Mouse (Mus musculus): Measurements from ENCODE around the gene Ttc24. TPM values are rescaled to one million over a fixed set of nuclear protein-coding genes. Genes with fewer than 3 reads are reported as not detected.

Gene Ttc24
- total RNA-seq, 2 experiments from 2014 or later, result not detected

GRCm38 (mm10) chr3:88074351-88074750, 3.8 kb downstream of the Ttc24 start:
- no peak for DNase-seq (ENCODE audit: extremely low spot score in 1 of 2, low spot score in 2 of 2)
- Histone ChIP-seq H3K27ac (no peak overlapping the region), H3K4me3 (no peak overlapping the region)
- TF ChIP-seq CTCF (IDR thresholded peaks at IDR 0.05), result no peak
- intact Hi-C loops (cut with DNase I), result no loop called here

GRCm38 (mm10) chr3:88073631-88074030, 4.5 kb downstream of the Ttc24 start:
- Histone ChIP-seq H3K27ac (no peak overlapping the region), H3K4me3 (no peak overlapping the region)
- DNase-seq (ENCODE audit: extremely low spot score in 1 of 2, low spot score in 2 of 2), result no peak
- intact Hi-C loops (cut with DNase I), result no loop called here
- TF ChIP-seq CTCF (IDR thresholded peaks at IDR 0.05), result no peak

- peak; percentile 95 for TF ChIP-seq CTCF (IDR thresholded peaks at IDR 0.05)
- H3K4me3 ChIP-seq, result no peak overlapping the region
- intact Hi-C loops (cut with DNase I), result loop anchor here (1.0 to 2.0 kb wide), 3 partner anchors 61 to 136 kb away; no protein-coding TSS in a partner anchor
- peak; percentile 79 to 93 for DNase-seq (ENCODE audit: extremely low spot score in 1 of 2, low spot score in 2 of 2)
- no peak overlapping the region for H3K27ac ChIP-seq
Observed at GRCm38 (mm10) chr3:88071783-88072182, 6.3 kb downstream of the Ttc24 start.

GRCm38 (mm10) chr3:88068386-88068785, 9.7 kb downstream of the Ttc24 start:
- intact Hi-C loops (cut with DNase I), result no loop called here
- TF ChIP-seq CTCF (IDR thresholded peaks at IDR 0.05), result no peak
- Histone ChIP-seq H3K27ac (no peak overlapping the region), H3K4me3 (no peak overlapping the region)
- no peak for DNase-seq (ENCODE audit: extremely low spot score in 1 of 2, low spot score in 2 of 2)

- H3K27ac ChIP-seq, result peak within 1 kb of the TSS; percentile 89
- peak; percentile 82 for DNase-seq (ENCODE audit: extremely low spot score in 1 of 2, low spot score in 2 of 2)
Observed at GRCm38 (mm10) chr3:88057902-88058696, 20.0 kb downstream of the Ttc24 start, which contains the start of gene Naxe. Gene Naxe, minus strand, starts transcription at chr3:88058495.

GRCm38 (mm10) chr3:88057030-88057429, 21.1 kb downstream of the Ttc24 start:
- intact Hi-C loops (cut with DNase I), result no loop called here
- no peak for DNase-seq (ENCODE audit: extremely low spot score in 1 of 2, low spot score in 2 of 2)
- H3K27ac ChIP-seq, result no peak overlapping the region
- peak overlapping the region; percentile 96 for H3K4me3 ChIP-seq
- TF ChIP-seq CTCF (IDR thresholded peaks at IDR 0.05), result no peak

More at GRCm38 (mm10) chr3:88057902-88058696, 20.0 kb downstream of the Ttc24 start, which contains the start of gene Naxe:
- intact Hi-C loops (cut with DNase I), result no loop called here
- TF ChIP-seq CTCF (IDR thresholded peaks at IDR 0.05), result no peak
- H3K4me3 ChIP-seq, result peak within 1 kb of the TSS; percentile 96

- no peak for TF ChIP-seq CTCF (IDR thresholded peaks at IDR 0.05)
- Histone ChIP-seq H3K4me3 (no peak overlapping the region), H3K27ac (no peak overlapping the region)
- intact Hi-C loops (cut with DNase I), result no loop called here
- no peak for DNase-seq (ENCODE audit: extremely low spot score in 1 of 2, low spot score in 2 of 2)
Observed at GRCm38 (mm10) chr3:88049532-88049931, 28.6 kb downstream of the Ttc24 start.

- Histone ChIP-seq H3K27ac (peak within 1 kb of the TSS; percentile 60), H3K4me3 (peak within 1 kb of the TSS; percentile 61)
- intact Hi-C loops (cut with DNase I), result no loop called here
- TF ChIP-seq CTCF (IDR thresholded peaks at IDR 0.05), result no peak
- peak; percentile 77 to 82 for DNase-seq (ENCODE audit: extremely low spot score in 1 of 2, low spot score in 2 of 2)
Observed at GRCm38 (mm10) chr3:88042661-88043421, 35.3 kb downstream of the Ttc24 start, which contains the start of gene Gpatch4. Gene Gpatch4, plus strand, starts transcription at chr3:88043108.

GRCm38 (mm10) chr3:88035561-88036293, 42.4 kb downstream of the Ttc24 start:
- no peak overlapping the region for H3K4me3 ChIP-seq
- intact Hi-C loops (cut with DNase I), result no loop called here
- TF ChIP-seq CTCF (IDR thresholded peaks at IDR 0.05), result no peak
- no peak for DNase-seq (ENCODE audit: extremely low spot score in 1 of 2, low spot score in 2 of 2)
- no peak overlapping the region for H3K27ac ChIP-seq

- H3K4me3 ChIP-seq, result no peak overlapping the region
- intact Hi-C loops (cut with DNase I), result no loop called here
- TF ChIP-seq CTCF (IDR thresholded peaks at IDR 0.05), result no peak
- H3K27ac ChIP-seq, result no peak overlapping the region
- DNase-seq (ENCODE audit: extremely low spot score in 1 of 2, low spot score in 2 of 2), result no peak
Observed at GRCm38 (mm10) chr3:88033506-88033905, 44.6 kb downstream of the Ttc24 start.

- H3K4me3 ChIP-seq, result peak overlapping the region; percentile 33; the same call in 1 of the 2 replicates
- intact Hi-C loops (cut with DNase I), result no loop called here
- TF ChIP-seq CTCF (IDR thresholded peaks at IDR 0.05), result no peak
- peak; percentile 19 to 43 for DNase-seq (ENCODE audit: extremely low spot score in 1 of 2, low spot score in 2 of 2)
- peak overlapping the region; percentile 68 for H3K27ac ChIP-seq
Observed at GRCm38 (mm10) chr3:88030608-88031395, 47.3 kb downstream of the Ttc24 start.

All from left cerebral cortex, adult 2 months (tissue).